Mouse (Mus musculus) liver, adult (tissue): ENCODE data around the gene Etv6.
A peak's percentile ranks its signal among the peaks of the same experiment; 100 is the strongest.

Experiments
- GATA4 ChIP-seq: IDR thresholded peaks from 2 replicates; pipeline ENCODE4 v1.6.1; 2014; ENCODE audit warnings: mild to moderate bottlenecking, low read length; ENCODE audit not compliant: insufficient replicate concordance

Gene Etv6

GRCm38 (mm10) chr6:134035490-134036405 lies at the start of gene Etv6:
Gene Etv6 (plus strand): TSS chr6:134035700.
- TF ChIP-seq GATA4 = no peak

GRCm38 (mm10) chr6:133986161-133986560 lies 49.3 kb upstream of the Etv6 start:
- TF ChIP-seq GATA4 = no peak

- TF ChIP-seq GATA4 = no peak
Measured at GRCm38 (mm10) chr6:133987068-133987591, 48.4 kb upstream of the Etv6 start.

- TF ChIP-seq GATA4 = no peak
Measured at GRCm38 (mm10) chr6:133988011-133988410, 47.5 kb upstream of the Etv6 start.

- TF ChIP-seq GATA4 = no peak
Measured at GRCm38 (mm10) chr6:133997461-133997860, 38.0 kb upstream of the Etv6 start.

- TF ChIP-seq GATA4 = no peak
Measured at GRCm38 (mm10) chr6:133997935-133998334, 37.6 kb upstream of the Etv6 start.

- no peak for TF ChIP-seq GATA4
Measured at GRCm38 (mm10) chr6:134018807-134019206, 16.7 kb upstream of the Etv6 start.

- no peak for TF ChIP-seq GATA4
Measured at GRCm38 (mm10) chr6:134020821-134021220, 14.7 kb upstream of the Etv6 start.

GRCm38 (mm10) chr6:134026264-134026663 lies 9.2 kb upstream of the Etv6 start:
- no peak for TF ChIP-seq GATA4

GRCm38 (mm10) chr6:134027022-134027421 lies 8.5 kb upstream of the Etv6 start:
- TF ChIP-seq GATA4 = no peak

- no peak for TF ChIP-seq GATA4
Measured at GRCm38 (mm10) chr6:134032451-134032850, 3.0 kb upstream of the Etv6 start.

- no peak for TF ChIP-seq GATA4
Measured at GRCm38 (mm10) chr6:134034436-134034835, 1.1 kb upstream of the Etv6 start.

GRCm38 (mm10) chr6:134034904-134035489 lies 503 bp upstream of the Etv6 start:
- TF ChIP-seq GATA4 = peak; percentile 72; the same call in 1 of the 2 replicates

- no peak for TF ChIP-seq GATA4
Measured at GRCm38 (mm10) chr6:134036491-134036911, 1.0 kb downstream of the Etv6 start.

GRCm38 (mm10) chr6:134036951-134037431 lies 1.5 kb downstream of the Etv6 start:
- TF ChIP-seq GATA4 = no peak

GRCm38 (mm10) chr6:134037960-134038359 lies 2.5 kb downstream of the Etv6 start:
- no peak for TF ChIP-seq GATA4
